Mouse (Mus musculus) C2C12 (cell line): ENCODE measurements around the gene Upf2. TPM values are rescaled to one million over a fixed set of nuclear protein-coding genes. Genes with fewer than 3 reads are reported as not detected.
"Not testable (repeated sequence)": the region's sequence is repeated elsewhere in the genome, so short reads cannot be mapped to it uniquely, and the experiment has no call there.

Experiments used
- H3K27me3 ChIP-seq: one replicate; pipeline ENCODE4 v1.6.1; 2011; ENCODE audit not compliant: control insufficient read depth, insufficient read depth, insufficient read length
- H3K36me3 ChIP-seq: one replicate; pipeline ENCODE4 v1.6.1; 2011; ENCODE audit not compliant: control insufficient read depth, insufficient read depth
- H3K4me3 ChIP-seq: one replicate; pipeline ENCODE4 v1.5.1; 2011; ENCODE audit warnings: mild to moderate bottlenecking, control low read depth; ENCODE audit not compliant: poor library complexity, insufficient read depth, severe bottlenecking
- H3K79me2 ChIP-seq: one replicate; pipeline ENCODE4 v1.6.1; 2011; ENCODE audit not compliant: control insufficient read depth, insufficient read depth
- H3K79me3 ChIP-seq: one replicate; pipeline ENCODE4 v1.6.1; 2011; ENCODE audit warnings: low read depth, control low read depth
- H3ac ChIP-seq: one replicate; pipeline ENCODE3; 2011; ENCODE audit warnings: low read depth; ENCODE audit not compliant: control insufficient read depth, insufficient read length
- CEBPB ChIP-seq: IDR thresholded peaks from one replicate; pipeline ENCODE4 v1.6.1; 2011; ENCODE audit warnings: low read depth, mild to moderate bottlenecking, control low read depth, moderate library complexity
- CTCF ChIP-seq: IDR thresholded peaks from one replicate; pipeline ENCODE4 v1.5.1; 2011; ENCODE audit not compliant: control insufficient read depth, insufficient read depth, insufficient read length
- FOSL1 ChIP-seq: IDR thresholded peaks from one replicate; pipeline ENCODE4 v1.8.0; 2011; ENCODE audit warnings: mild to moderate bottlenecking, low read length; ENCODE audit not compliant: poor library complexity, insufficient read depth, severe bottlenecking
- MAX ChIP-seq: IDR thresholded peaks from one replicate; pipeline ENCODE4 v1.6.1; 2011; ENCODE audit warnings: mild to moderate bottlenecking, control low read depth
- MYOD1 ChIP-seq: IDR thresholded peaks from one replicate; pipeline ENCODE4 v1.6.1; 2011; ENCODE audit warnings: low read depth; ENCODE audit not compliant: control insufficient read depth, insufficient read length
- MYOG ChIP-seq: IDR thresholded peaks from one replicate; pipeline ENCODE4 v1.6.1; 2011; ENCODE audit not compliant: control insufficient read depth, insufficient read length; ENCODE audit errors: extremely low read depth
- USF1 ChIP-seq: IDR thresholded peaks from one replicate; pipeline ENCODE4 v1.6.1; 2011; ENCODE audit warnings: low read depth, mild to moderate bottlenecking, control low read depth, moderate library complexity
- polyA plus RNA-seq: library from polyadenylated mRNA; unstranded; fragments of >200 nt; fragmentation: generic; extraction: Trizol; gene quantifications from one replicate; pipeline ENCODE4 v1.2.1, GENCODE M21; 2012; ENCODE audit warnings: missing spikeins

The Upf2 gene
- polyA plus RNA-seq, 1 experiment = 5.1 TPM

- Histone ChIP-seq H3ac (no peak within 1 kb of the TSS), H3K27me3 (no peaks in the 10 kb centered on the region), H3K79me3 (no peaks in the 10 kb centered on the region), H3K79me2 (no peaks in the 10 kb centered on the region), H3K4me3 (no peak within 1 kb of the TSS), H3K36me3 (no peaks in the 10 kb centered on the region)
- no peak for TF ChIP-seq MYOG
- no peak for TF ChIP-seq USF1
- TF ChIP-seq CEBPB = no peak
- no peak for TF ChIP-seq CTCF
- TF ChIP-seq MYOD1 = no peak
- no peak for TF ChIP-seq FOSL1
- TF ChIP-seq MAX = no peak
These were observed 8.7 kb upstream of the Upf2 start, which contains the start of gene Dhtkd1 for GRCm38 (mm10) chr2:5942416-5943032. Dhtkd1 (minus strand) TSS chr2:5942792.

GRCm38 (mm10) chr2:5943071-5943470 lies 8.2 kb upstream of the Upf2 start:
- H3ac ChIP-seq = no peak overlapping the region
- H3K79me3 ChIP-seq = no peaks in the 10 kb centered on the region
- no peak overlapping the region for H3K4me3 ChIP-seq
- H3K27me3 ChIP-seq = no peaks in the 10 kb centered on the region
- no peaks in the 10 kb centered on the region for H3K36me3 ChIP-seq
- TF ChIP-seq USF1 = no peak
- no peak for TF ChIP-seq MAX
- no peak for TF ChIP-seq MYOD1
- no peak for TF ChIP-seq MYOG
- TF ChIP-seq CTCF = no peak
- TF ChIP-seq FOSL1 = no peak
- no peak for TF ChIP-seq CEBPB
- no peaks in the 10 kb centered on the region for H3K79me2 ChIP-seq

GRCm38 (mm10) chr2:5945629-5946028 lies 5.6 kb upstream of the Upf2 start:
- H3ac ChIP-seq = no peak overlapping the region
- no peaks in the 10 kb centered on the region for H3K27me3 ChIP-seq
- H3K4me3 ChIP-seq = no peak overlapping the region
- no peaks in the 10 kb centered on the region for H3K79me2 ChIP-seq
- no peak for TF ChIP-seq CEBPB
- H3K79me3 ChIP-seq = no peaks in the 10 kb centered on the region
- H3K36me3 ChIP-seq = no peaks in the 10 kb centered on the region

GRCm38 (mm10) chr2:5946876-5947275 lies 4.4 kb upstream of the Upf2 start:
- H3K4me3 ChIP-seq = no peak overlapping the region
- no peaks in the 10 kb centered on the region for H3K36me3 ChIP-seq
- no peak overlapping the region for H3ac ChIP-seq
- no peak for TF ChIP-seq CEBPB
- no peak for TF ChIP-seq MAX
- TF ChIP-seq MYOD1 = no peak
- no peak for TF ChIP-seq MYOG
- no peak for TF ChIP-seq CTCF
- no peak for TF ChIP-seq USF1
- no peak for TF ChIP-seq FOSL1
- H3K79me2 ChIP-seq = peaks cover 7% of the 10 kb centered on the region
- H3K27me3 ChIP-seq = no peaks in the 10 kb centered on the region
- peaks cover 1% of the 10 kb centered on the region for H3K79me3 ChIP-seq

GRCm38 (mm10) chr2:5948964-5949363 lies 2.3 kb upstream of the Upf2 start:
- Histone ChIP-seq H3K79me3 (peaks cover 22% of the 10 kb centered on the region), H3K36me3 (no peaks in the 10 kb centered on the region), H3K4me3 (no peak overlapping the region), H3ac (no peak overlapping the region), H3K79me2 (peaks cover 28% of the 10 kb centered on the region), H3K27me3 (no peaks in the 10 kb centered on the region)
- TF ChIP-seq USF1 (no peak), CEBPB (no peak), MAX (no peak), FOSL1 (no peak), MYOD1 (no peak), CTCF (no peak), MYOG (no peak)

- Histone ChIP-seq H3K4me3 (peak overlapping the region; percentile 95), H3K79me2 (peaks cover 36% of the 10 kb centered on the region), H3K79me3 (peaks cover 28% of the 10 kb centered on the region)
- not testable (repeated sequence) for H3K36me3 ChIP-seq, H3ac ChIP-seq, H3K27me3 ChIP-seq
These were observed 1.4 kb upstream of the Upf2 start for GRCm38 (mm10) chr2:5949821-5950220.

- TF ChIP-seq FOSL1 (no peak), MYOD1 (no peak), CTCF (no peak), MYOG (no peak), CEBPB (no peak), MAX (no peak), USF1 (no peak)
- Histone ChIP-seq H3K27me3 (no peaks in the 10 kb centered on the region), H3K36me3 (no peaks in the 10 kb centered on the region), H3K79me3 (peaks cover 33% of the 10 kb centered on the region), H3K79me2 (peaks cover 41% of the 10 kb centered on the region), H3K4me3 (peak overlapping the region; percentile 95), H3ac (peak overlapping the region; percentile 56)
These were observed 964 bp upstream of the Upf2 start for GRCm38 (mm10) chr2:5950305-5950704.
